Mouse (Mus musculus) heart, postnatal 0 days (tissue): ENCODE data around the gene Magi2. TPM values are rescaled to one million over a fixed set of nuclear protein-coding genes. Genes with fewer than 3 reads are reported as not detected.

Experiments used
- ATAC-seq: fragments of 200-750 bp; cut with Nextera tagmentation; 2 replicates; pipeline ENCODE4 v1.8.0; 2017; ENCODE audit warnings: low read depth, moderate number of reproducible peaks, moderate library complexity; ENCODE audit not compliant: insufficient read depth
- DNase-seq: peaks from one replicate; pipeline ENCODE4 v3.0.0-alpha.2; 2016; ENCODE audit warnings: low spot score
- H3K27ac ChIP-seq: fragments of 300-500 bp; sonication (generic); 2 replicates; pipeline ENCODE4 v1.5.1; 2014; ENCODE audit warnings: low read depth, mild to moderate bottlenecking
- H3K27me3 ChIP-seq: fragments of 300-500 bp; sonication (generic); 2 replicates; pipeline ENCODE4 v1.6.1; 2014; ENCODE audit warnings: low read length, mixed read lengths; ENCODE audit not compliant: control insufficient read depth, insufficient read depth
- H3K36me3 ChIP-seq: fragments of 300-500 bp; sonication (generic); replicated peaks from 2 replicates; pipeline ENCODE4 v1.6.1; 2014; ENCODE audit warnings: low read length, mixed read lengths; ENCODE audit not compliant: control insufficient read depth, insufficient read depth
- H3K4me1 ChIP-seq: fragments of 300-500 bp; sonication (generic); 2 replicates; pipeline ENCODE4 v1.6.1; 2014; ENCODE audit warnings: antibody characterized with exemption; ENCODE audit not compliant: control insufficient read depth, insufficient read depth
- H3K4me2 ChIP-seq: fragments of 300-500 bp; sonication (generic); 2 replicates; pipeline ENCODE4 v1.6.1; 2014; ENCODE audit warnings: low read depth, mild to moderate bottlenecking, low read length, moderate library complexity
- H3K4me3 ChIP-seq: fragments of 300-500 bp; sonication (generic); 2 replicates; pipeline ENCODE4 v1.5.1; 2014; ENCODE audit warnings: low read depth, low read length
- H3K9ac ChIP-seq: fragments of 300-500 bp; sonication (generic); replicated peaks from 2 replicates; pipeline ENCODE4 v1.6.1; 2014; ENCODE audit warnings: low read depth, low read length, mixed read lengths
- H3K9me3 ChIP-seq: fragments of 300-500 bp; sonication (generic); replicated peaks from 2 replicates; pipeline ENCODE4 v1.6.1; 2016; ENCODE audit warnings: low read length; ENCODE audit not compliant: control insufficient read depth
- CTCF ChIP-seq: IDR thresholded peaks from 2 replicates; pipeline ENCODE4 v1.5.1; 2016; ENCODE audit warnings: antibody characterized with exemption, control low read depth, low read depth
- EP300 ChIP-seq: IDR thresholded peaks from 2 replicates; pipeline ENCODE4 v1.6.1; 2016; ENCODE audit warnings: antibody characterized with exemption, low read depth
- WGBS: fragments of 180-500 bp; shearing (Covaris S2); extraction: QIAGEN DNeasy Blood & Tissue Kit; methylation state at CpG from one replicate; pipeline ENCODE4 v1.1.7; 2014; 5-methylcytosine and 5-hydroxymethylcytosine counted together
- polyA plus RNA-seq: library from polyadenylated mRNA; unstranded; fragments of >200 nt; fragmentation: Nextera tagmentation; extraction: Ambion mirVana; gene quantifications from 2 replicates; pipeline ENCODE4 v1.2.1, GENCODE M21; 2015
- total RNA-seq: library from RNA; depleted of rRNA; stranded (reverse); fragments of >200 nt; gene quantifications from 2 replicates; pipeline ENCODE4 v1.2.3, GENCODE M21; 2014; ENCODE audit warnings: low replicate concordance

Magi2 gene
- total and polyA plus RNA-seq, 2 experiments from 2014 or later, result 1.7 to 9.5 TPM

- TF ChIP-seq EP300 (no peak), CTCF (no peak)
- DNase-seq, result no peak
- 81% methylated on average over 14 of the region's 14 CpGs for WGBS
Measured at GRCm38 (mm10) chr5:20634046-20634769, 1407.4 kb downstream of the Magi2 start.

GRCm38 (mm10) chr5:20634822-20635221 lies 1408.0 kb downstream of the Magi2 start:
- no peak overlapping the region for H3K4me2 ChIP-seq

More at GRCm38 (mm10) chr5:20634046-20634769, 1407.4 kb downstream of the Magi2 start:
- no peak overlapping the region for H3K4me3 ChIP-seq
- H3K27ac ChIP-seq, result no peak overlapping the region
- no peak overlapping the region for H3K9ac ChIP-seq
- no peaks in the 10 kb centered on the region for H3K4me1 ChIP-seq
- ATAC-seq, result no peak
- H3K36me3 ChIP-seq, result no peaks in the 10 kb centered on the region
- no peaks in the 10 kb centered on the region for H3K27me3 ChIP-seq
- no peak overlapping the region for H3K4me2 ChIP-seq
- no peaks in the 10 kb centered on the region for H3K9me3 ChIP-seq

GRCm38 (mm10) chr5:20637300-20637989 lies 1410.6 kb downstream of the Magi2 start:
- Histone ChIP-seq H3K4me3 (no peak overlapping the region), H3K4me2 (no peak overlapping the region), H3K27ac (no peak overlapping the region), H3K9ac (no peak overlapping the region), H3K36me3 (no peaks in the 10 kb centered on the region), H3K27me3 (no peaks in the 10 kb centered on the region), H3K9me3 (no peaks in the 10 kb centered on the region), H3K4me1 (no peaks in the 10 kb centered on the region)
- ATAC-seq (no peak), DNase-seq (no peak)
- WGBS, result 72% methylated on average over 5 of the region's 5 CpGs
- TF ChIP-seq CTCF (peak; percentile 60), EP300 (no peak)

More at GRCm38 (mm10) chr5:20634822-20635221, 1408.0 kb downstream of the Magi2 start:
- ATAC-seq (no peak), DNase-seq (no peak)
- no peak overlapping the region for H3K9ac ChIP-seq
- no peak overlapping the region for H3K4me3 ChIP-seq
- 61% methylated on average over 8 of the region's 8 CpGs for whole genome bisulfite sequencing
- no peak for TF ChIP-seq CTCF
- TF ChIP-seq EP300, result no peak
- no peaks in the 10 kb centered on the region for H3K4me1 ChIP-seq
- H3K9me3 ChIP-seq, result no peaks in the 10 kb centered on the region
- H3K27ac ChIP-seq, result no peak overlapping the region
- H3K27me3 ChIP-seq, result no peaks in the 10 kb centered on the region
- no peaks in the 10 kb centered on the region for H3K36me3 ChIP-seq

GRCm38 (mm10) chr5:20642196-20642595 lies 1415.4 kb downstream of the Magi2 start:
- Histone ChIP-seq H3K4me3 (no peak overlapping the region), H3K9ac (no peak overlapping the region), H3K9me3 (no peaks in the 10 kb centered on the region), H3K36me3 (no peaks in the 10 kb centered on the region), H3K27me3 (no peaks in the 10 kb centered on the region), H3K4me2 (no peak overlapping the region), H3K27ac (no peak overlapping the region), H3K4me1 (no peaks in the 10 kb centered on the region)
- TF ChIP-seq EP300 (no peak), CTCF (no peak)
- 56% methylated on average over 7 of the region's 7 CpGs for WGBS
- ATAC-seq, result no peak
- DNase-seq, result no peak

- no peak for DNase-seq
- Histone ChIP-seq H3K9ac (no peak overlapping the region), H3K9me3 (no peaks in the 10 kb centered on the region), H3K4me2 (no peak overlapping the region), H3K27ac (no peak overlapping the region), H3K27me3 (no peaks in the 10 kb centered on the region), H3K36me3 (no peaks in the 10 kb centered on the region), H3K4me1 (no peaks in the 10 kb centered on the region), H3K4me3 (no peak overlapping the region)
- ATAC-seq, result no peak
- TF ChIP-seq EP300, result no peak
- TF ChIP-seq CTCF, result no peak
- WGBS, result 67% methylated on average over 1 of the region's 1 CpGs
Measured at GRCm38 (mm10) chr5:20643741-20644140, 1416.9 kb downstream of the Magi2 start.
